Mouse (Mus musculus) spleen, postnatal 10 days (tissue): Measurements from ENCODE around the gene Ap5b1.

Experiments
- DNase-seq, 2 experiments: peaks; one replicate each; pipeline ENCODE4 v3.0.0; 2021 to 2022; ENCODE audit warnings: low spot score in 2 of 2

Gene Ap5b1

DNA sequence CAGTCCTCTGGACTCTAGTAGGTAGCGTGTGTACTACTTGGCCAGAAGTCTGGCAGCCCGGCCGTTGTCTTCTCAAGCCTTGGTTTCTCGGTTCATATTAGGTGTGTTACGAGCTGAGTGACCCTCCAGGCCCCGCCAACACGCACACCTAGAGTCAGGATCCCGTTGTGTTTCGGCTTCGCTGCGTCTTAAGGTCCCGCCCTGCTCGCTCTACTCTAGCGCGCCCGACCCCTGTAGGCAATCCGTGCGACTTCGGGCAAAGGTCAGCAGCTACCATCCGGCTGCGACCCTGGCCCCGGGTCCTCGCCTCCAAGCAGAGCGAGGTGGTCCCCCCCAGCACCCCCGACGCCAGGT lies 668 bp upstream of the Ap5b1 start:
- no peak for DNase-seq

DNA sequence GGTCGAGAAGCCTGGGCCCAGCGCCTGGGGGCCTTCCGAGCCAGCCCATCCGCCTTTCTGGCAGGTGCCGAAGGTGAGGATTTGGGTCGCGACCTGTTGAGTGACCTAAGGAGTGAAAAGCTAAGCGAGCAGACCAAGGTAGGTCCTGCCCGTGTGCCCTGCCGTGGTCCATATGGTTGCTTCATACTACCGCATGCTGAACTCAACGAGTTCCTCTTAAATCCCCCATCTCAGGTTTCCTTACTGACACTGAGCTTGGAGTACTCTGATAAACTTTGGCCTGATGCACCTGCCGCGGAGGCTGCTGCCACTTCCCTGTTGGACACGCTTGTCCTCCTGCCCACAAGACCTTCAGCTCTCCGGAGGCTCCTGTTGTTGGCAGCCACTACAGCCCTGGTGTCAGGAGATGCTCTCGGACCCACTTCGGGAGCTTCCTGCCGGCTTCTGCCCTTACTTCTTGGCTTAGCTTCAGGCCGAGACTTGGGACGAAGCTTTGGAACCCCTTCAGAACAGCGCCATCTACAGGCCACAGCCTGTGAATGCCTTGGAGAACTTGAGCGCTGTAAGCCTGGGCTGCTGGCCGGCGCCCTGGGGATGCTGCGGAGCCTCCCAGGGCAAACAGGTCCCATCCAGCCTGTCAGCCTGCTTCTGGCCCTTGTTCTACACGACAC lies 780 bp downstream of the Ap5b1 start:
- DNase-seq = peak; percentile 90 to 91

DNA sequence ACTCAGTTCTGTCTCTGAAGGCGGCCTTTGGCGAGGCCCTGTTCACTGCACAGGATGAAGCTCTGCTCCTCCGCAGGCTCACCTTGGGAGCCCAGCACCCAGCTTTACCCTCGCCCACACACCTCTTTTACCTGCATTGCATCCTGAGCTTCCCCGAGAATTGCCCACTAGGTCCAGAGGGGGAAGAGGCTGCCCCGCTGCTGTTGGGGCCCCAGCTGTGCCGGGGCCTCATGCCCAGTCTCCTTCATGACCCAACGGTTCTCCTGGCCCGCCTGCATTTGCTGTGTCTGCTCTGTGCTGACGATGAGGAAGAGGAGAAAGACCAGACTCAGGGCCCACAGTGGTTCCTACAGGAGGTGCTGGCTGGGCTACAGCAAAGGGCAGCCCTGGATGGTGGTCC lies 1.7 kb downstream of the Ap5b1 start:
- no peak for DNase-seq

DNA sequence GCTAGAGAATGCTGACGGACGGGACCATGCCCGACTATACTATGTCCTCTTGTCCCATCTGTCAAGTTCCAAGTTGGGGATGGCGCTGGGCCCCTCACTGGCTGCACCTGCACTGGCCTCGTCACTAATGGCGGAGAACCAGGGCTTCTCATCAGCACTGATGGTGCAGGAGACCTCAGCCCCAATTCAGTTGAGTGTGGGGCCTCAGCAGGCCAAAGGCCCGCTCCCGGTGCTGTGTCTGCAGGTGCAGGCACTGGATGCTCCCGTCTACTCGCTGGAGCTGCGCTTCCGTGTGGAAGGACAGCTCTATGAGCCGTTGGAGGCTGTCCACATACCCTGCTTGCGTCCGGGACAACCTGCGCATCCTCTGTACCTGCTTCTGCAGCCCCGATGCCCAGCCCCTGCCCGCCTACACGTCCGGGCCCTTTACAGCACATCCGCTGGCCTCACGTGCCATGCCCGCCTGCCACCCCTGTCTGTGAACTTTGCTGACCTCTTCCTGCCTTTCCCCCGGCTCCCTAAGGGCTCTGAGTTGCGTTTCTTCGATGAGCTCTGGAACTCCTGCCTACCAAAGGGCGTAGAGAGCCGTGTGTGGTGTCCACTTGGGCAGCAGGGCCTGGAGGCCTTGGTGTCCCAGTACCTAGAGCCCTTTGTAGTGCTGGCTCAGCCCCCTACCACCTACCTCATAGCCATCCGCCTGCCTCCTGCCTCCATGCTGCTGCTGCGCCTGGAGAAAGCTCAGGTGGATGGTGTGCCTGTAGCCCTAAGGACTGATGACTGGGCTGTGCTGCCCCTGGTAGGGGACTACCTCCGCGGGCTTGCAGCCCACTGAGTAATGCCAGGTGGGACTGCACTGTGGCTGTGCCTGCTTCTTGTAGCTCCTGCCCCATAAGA lies 2.8 kb downstream of the Ap5b1 start:
- DNase-seq = no peak

DNA sequence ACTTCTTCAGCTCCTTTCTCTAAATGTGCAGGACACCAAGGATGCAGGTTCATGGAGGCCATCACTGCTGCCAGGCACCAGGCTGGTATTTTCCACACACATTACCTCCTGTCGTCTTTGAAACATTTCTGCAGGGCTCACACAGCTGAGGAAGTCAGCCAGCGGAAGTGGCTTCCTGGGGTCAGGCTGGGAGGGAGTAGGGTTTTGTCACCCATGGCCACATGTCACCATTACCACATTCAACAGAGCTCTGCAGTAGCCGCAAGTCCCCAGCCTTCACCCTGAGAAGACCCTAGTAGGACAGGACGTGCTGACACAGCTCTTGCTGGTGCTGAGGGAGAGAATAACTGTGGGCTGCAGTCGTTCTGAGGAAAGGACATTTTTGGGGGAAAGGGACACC lies 4.0 kb downstream of the Ap5b1 start:
- peak in 1 of 2 experiments; percentile 46 for DNase-seq

DNA sequence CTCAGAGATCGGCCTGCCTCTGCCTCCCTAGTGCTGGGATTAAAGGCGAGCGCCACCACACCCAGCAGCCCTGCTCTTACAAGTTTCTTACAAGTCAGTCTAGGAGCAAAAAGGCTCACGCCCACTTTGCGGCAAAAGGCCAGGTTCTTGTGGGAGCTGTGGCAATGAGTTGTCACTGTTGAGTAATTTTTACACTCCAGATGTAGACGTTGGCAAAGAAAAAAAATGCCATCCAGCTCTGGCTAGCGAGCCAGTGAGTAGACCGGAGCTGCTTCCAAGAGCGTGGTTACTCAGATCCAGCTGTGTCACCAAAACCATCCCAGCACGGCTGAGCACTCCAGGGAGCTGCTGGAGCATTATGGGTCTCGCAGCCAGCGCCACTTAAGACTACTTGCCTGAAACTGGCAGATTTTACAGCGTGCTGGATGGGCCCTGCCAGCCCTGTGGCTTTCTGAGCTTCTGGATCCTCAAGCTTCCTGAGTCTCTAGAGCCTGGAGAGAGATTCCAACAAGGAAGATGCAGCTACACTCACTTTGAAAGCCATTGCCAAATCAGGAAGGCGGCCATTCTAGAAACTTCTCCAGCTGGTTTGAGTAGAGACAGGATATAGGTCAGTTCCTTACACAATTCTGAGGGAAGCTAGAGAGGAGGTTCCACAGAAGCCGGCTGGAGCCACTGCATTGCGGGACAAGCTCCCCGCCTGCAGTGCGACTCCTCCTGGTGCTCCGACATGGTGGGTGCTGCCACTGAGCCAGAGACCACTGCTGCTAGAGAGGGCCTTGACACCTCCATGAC lies 4.7 kb downstream of the Ap5b1 start:
- DNase-seq = no peak

DNA sequence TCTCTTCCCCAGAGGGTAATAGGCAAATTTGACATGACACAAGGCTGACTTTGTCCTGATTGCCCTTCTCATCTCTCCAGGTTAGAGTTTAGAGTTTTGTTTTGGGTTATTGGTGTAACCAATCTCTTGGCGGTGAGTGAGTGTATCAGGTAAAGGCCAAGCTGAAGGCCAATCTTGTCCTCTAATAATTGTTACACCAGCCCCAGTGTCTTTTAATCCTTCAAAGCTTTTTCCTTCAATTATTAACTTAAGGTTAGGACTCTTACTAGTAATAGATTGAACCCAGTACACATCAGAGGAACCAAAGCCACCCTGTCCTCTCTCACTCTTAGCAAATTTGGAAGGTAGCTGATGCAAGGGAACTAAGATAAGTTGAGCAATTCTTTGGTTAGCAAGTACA lies 7.5 kb downstream of the Ap5b1 start:
- no peak for DNase-seq

DNA sequence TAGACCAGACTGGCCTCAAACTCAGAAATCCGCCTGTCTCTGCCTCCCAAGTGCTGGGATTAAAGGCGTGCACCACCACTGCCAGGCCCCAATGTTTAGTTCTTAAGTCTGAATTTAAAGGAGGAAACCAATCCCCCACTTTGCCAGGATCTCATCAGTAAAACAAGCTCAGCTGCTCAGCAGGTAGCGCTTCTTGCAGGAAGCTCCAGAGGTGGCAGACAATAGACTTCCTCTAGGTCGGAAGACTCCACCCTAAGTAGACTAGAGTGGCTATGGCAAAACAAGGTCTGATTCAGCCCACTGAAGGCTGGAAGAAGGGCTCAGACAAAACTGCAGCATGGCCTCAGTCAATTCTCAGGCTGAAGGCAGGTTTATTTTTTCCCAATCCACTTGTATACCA lies 12.1 kb downstream of the Ap5b1 start:
- no peak for DNase-seq

DNA sequence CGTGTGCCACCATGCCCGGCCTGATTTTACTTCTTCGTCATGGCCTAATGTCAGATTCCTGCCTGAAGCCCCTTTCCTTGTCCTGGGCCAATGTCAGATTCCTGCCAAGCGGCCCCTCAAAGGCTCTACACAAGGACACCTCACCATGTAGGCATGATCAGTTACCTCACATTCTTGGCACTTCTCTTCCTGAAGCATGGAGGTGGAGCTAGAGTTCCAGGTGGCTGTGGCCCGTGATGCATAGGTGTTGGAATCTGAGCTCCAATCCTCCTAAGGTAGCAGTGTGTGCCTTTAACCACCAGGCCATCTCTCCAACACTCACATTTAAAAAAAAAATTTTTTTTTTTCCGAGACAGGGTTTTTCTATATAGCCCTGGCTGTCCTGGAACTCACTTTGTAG lies 13.0 kb downstream of the Ap5b1 start:
- DNase-seq = no peak

DNA sequence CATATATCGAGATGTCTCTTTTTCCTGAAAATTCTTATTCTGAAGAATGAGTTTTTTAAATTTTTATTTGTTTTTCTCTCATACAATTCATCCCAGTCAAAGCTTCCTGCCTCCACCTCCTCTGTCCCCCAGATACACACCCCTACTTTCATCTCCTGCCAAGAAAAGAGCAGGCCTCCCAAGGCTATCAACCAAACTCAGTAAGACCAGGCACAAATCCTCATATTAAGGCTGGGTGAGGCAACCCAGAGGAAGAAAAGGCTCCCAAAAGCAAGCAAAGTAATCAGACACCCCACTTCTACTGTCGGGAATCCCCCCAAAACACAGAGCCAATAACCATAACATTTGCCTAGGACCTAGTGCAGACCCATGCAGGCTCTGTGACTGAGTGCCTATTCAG lies 14.2 kb downstream of the Ap5b1 start:
- no peak for DNase-seq

DNA sequence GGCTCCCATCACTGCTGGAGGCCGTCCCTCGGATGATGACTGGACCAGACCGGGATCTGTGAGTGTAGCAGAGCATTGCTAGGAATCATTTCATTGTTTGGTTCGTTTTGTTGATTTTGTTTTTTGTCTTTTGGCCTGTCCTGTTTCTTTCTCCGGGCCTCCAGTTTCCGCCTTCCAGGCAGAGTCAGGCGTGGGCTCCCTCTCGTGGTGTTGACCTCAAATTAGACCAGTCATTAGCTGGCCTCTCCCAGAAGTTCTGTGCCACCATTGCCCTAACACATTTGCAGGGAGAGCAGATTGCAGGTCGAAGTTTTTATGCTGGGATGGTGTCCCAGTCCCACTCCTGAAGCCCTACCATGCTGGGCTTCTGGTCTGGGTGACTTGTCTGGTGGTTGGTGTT lies 21.3 kb downstream of the Ap5b1 start:
- DNase-seq = no peak

DNA sequence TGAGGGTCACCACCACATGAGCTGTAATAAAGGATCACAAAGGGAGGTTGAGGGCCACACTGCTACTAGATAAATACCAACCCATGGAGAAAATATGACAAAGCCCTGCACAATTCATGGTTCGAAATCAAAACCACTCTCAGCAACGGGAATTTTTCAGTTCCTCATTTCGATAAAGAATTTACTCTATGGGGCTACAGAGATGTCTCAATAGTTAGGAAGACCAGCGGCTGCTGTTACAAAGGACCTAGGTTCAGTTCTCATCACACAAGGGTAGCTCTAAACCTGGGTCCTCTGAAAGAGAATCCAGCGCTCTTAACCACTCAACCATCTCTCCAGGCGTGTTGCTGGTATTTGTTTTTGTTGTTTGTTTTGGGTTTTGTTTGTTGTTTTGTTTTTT lies 24.1 kb downstream of the Ap5b1 start:
- no peak for DNase-seq

DNA sequence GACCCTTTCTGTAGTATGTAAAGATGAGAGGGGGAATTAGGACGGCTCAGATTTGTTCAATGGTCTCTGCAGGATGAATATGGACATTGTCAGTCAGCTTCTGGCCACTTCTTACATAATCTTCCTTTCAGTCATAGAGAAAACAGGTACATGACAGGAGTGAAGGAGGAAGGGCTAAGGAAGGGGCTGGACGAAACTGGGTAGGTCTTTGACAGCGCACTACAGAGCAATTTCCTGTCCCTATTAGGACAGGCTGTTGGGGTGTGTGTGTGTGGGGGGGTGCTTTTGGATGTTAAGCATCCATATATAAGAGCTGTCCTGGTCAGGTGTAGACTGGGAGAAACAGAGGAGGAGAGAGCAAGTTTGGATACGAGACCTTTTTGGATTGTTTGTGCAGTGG lies 31.4 kb downstream of the Ap5b1 start:
- no peak for DNase-seq

DNA sequence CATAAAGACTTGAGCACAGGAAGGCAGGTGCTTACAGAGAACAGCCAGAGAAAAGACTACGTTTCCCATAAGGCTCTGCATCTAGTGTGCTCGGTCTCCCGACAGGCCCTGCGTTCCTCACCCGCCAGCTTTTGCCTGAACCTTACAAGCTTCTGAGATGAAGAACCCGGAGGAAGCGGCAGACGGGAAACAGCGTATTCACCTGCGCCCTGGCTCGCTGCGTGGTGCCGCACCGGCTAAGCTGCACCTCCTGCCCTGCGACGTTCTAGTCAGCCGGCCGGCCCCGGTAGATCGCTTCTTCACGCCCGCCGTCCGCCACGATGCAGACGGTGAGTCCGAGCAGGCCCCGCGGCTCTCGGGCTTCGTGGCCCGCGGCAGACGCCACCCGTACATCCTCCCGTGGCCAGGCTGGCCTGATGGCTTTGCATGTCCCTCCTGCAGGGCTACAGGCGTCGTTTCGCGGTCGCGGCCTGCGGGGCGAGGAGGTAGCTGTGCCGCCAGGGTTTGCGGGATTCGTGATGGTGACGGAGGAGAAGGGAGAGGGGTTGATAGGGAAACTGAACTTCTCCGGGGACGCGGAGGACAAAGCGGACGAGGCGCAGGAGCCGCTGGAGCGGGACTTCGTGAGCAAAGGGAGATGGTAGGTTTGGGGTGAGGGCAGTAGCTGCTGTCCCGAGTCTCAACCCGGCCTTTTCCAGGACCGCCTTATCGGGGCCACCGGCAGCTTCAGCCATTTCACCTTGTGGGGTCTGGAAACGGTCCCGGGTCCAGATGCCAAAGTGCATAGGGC lies 34.1 kb downstream of the Ap5b1 start, which contains the start of gene Rnaseh2c:
Rnaseh2c (plus strand) TSS at position 122 of the 790 bp plus-strand sequence.
- peak; percentile 81 to 82 for DNase-seq

DNA sequence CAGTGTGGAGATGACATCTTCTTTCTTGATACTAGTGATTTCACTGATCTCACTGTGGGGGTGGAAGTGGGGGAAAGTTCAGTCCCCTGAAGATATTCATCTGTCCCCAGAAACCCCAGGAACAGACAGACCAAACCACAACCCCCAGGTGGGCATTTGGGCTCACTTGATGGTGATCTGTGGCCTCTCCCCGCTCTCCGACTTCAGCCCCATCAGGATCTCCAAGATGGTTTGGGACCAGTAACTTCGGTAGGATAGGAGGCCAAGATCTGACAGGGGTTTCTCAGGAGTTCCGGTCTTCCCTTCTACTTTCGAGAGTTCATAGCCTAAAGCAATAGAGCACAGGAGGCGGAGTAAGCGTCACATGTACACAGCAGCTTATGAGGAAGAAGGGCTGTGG lies 35.8 kb downstream of the Ap5b1 start:
- no peak for DNase-seq

DNA sequence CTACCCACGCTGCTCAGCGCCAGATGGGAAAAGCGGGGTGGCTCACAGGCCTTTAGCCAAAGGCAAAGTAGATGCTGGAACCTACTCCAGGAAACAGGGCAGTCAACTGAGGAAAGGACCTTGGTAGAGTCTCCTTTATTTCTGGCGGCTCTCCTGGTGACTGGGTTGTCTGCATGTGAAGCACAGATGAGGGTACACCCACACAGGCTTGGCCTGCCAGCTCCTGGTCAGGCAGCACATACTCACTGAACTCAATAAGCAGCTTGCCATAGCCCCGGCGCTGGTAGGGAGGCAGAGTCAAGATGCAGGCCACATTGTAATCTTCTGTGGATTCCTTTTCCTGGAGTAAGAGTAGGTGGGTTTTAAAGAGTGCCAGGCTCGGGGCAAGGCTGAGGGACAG lies 37.3 kb downstream of the Ap5b1 start:
- no peak for DNase-seq

DNA sequence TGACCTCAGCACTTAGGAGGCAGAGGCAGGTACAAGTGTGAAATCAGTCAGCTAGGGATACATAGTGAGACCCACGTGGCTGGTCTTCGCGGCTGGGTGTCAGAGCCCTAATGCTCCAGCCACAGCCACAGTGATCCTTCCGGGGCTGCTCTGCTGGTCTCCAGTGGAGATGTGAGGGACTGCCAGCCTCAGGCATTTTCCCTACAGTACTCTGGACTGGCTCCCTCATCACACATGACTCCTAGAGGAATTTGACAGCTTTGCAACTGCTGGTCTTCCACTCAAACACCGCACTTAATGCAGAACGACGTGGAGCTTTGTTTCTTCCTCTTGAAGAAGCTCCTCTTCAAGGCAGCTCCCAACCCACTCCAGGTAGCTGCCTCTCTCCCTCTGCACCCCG lies 38.4 kb downstream of the Ap5b1 start:
- no peak for DNase-seq

DNA sequence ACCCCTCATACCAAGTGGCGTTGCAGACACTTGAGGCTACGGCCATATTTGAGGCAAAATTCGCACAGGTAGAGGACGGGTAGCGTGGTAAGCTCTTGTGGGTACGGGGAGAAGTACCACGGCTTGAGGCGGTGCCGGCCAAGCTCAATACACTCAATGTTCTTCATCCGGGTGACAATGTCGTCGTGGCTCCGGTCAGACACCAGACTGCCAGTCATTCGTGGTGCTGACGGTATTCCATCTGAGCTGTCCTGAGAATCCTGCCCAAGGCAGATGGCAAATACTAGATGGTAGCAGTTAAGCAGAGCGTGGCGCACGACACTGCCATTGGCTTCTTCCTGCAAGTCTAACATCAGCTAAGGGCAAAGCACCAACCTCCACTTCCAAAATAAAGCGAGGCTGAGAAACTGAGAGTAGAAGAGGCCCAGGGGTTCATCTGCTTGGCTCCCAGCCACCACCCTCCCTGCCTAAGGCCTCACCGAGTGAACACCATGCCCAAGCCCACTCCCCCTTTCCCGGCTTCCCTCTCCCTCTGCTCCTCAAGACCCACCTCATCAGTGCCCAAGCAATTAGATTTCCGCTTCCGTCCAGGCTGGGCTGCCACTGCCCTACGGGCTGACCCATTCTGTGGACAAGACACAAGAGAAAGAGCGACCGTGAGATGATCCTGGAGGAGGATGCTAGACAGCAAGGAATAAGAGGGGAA lies 40.0 kb downstream of the Ap5b1 start:
- DNase-seq = no peak

DNA sequence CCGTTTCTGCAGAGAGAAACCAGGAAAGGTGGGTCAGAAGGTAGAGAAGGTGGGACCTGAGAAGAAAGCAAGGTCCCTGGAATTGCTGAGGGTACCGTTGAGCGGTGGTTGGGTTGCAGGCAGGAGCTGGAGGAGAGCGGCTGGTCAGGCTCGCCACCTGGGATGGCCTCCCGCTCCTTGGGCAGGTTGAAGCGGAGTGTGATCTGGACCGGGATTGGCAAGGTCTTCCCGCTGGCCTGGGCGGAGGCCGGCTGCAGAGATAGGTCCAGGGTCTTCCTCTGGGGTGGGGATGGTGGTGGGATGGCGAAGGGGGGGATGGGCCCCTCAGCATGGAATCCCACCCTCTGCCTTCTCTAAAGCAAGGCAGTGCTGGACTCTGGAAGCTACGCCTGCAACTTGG lies 40.9 kb downstream of the Ap5b1 start:
- DNase-seq = no peak

DNA sequence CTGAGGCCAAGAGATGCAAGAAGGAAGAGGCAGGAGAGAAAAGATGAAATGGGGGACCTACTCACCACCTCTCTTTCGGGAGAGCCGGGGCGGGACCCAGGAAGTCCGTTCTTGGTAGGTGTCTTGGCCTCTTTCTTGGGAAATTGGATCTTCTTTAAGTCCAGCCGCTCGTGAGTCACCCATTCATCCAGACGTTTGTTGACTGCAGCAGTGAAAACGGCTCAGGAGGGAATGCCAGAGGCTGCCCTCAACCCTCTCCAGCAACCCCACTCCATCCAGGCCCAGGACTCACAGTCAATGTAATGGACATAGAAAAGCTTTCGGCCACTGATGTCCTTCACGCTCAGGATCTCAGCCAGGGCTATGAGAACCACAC lies 41.3 kb downstream of the Ap5b1 start:
- no peak for DNase-seq
